Mouse (Mus musculus): ENCODE results near the gene Jhy.

GRCm38 (mm10) chr9:40878291-40878945 is 85.5 kb downstream of the Jhy start:
- TF ChIP-seq EP300 (IDR thresholded peaks at IDR 0.05; ENCODE audit: insufficient read depth, low read depth, low read length) (no peak), POLR2A (IDR thresholded peaks at IDR 0.05; ENCODE audit: insufficient read depth, low read depth, low read length) (no peak)
